Mouse (Mus musculus): Measurements from ENCODE around the gene Phldb3.

- TF ChIP-seq CTCF (conservative IDR thresholded peaks at IDR 0.05; ENCODE audit: insufficient read depth, insufficient read length, low read depth, low read length) (no peak), POLR2A (IDR thresholded peaks at IDR 0.05; ENCODE audit: low read depth, low read length) (no peak)
These were observed 12.4 kb downstream of the Phldb3 start for GRCm38 (mm10) chr7:24622967-24623366.
